Mouse (Mus musculus) limb, embryonic 10.5 days (tissue): ENCODE results near the gene Rbfox2. TPM values are rescaled to one million over a fixed set of nuclear protein-coding genes. Genes with fewer than 3 reads are reported as not detected.

Source experiments
- DNase-seq: peaks from one replicate; pipeline ENCODE4 v3.0.0-alpha.2; 2017; ENCODE audit warnings: low spot score
- H3K27ac ChIP-seq: fragments of 300-500 bp; sonication (generic); 2 replicates; pipeline ENCODE4 v1.5.1; 2016; ENCODE audit warnings: mild to moderate bottlenecking
- H3K27me3 ChIP-seq: fragments of 300-500 bp; sonication (generic); 2 replicates; pipeline ENCODE4 v1.6.1; 2016; ENCODE audit warnings: low read depth, mild to moderate bottlenecking; ENCODE audit not compliant: poor library complexity, severe bottlenecking
- H3K36me3 ChIP-seq: fragments of 300-500 bp; sonication (generic); 2 replicates; pipeline ENCODE4 v1.6.1; 2016; ENCODE audit warnings: mild to moderate bottlenecking, moderate library complexity
- H3K4me1 ChIP-seq: fragments of 300-500 bp; sonication (generic); 2 replicates; pipeline ENCODE4 v1.6.1; 2016
- H3K4me3 ChIP-seq: fragments of 300-500 bp; sonication (generic); 2 replicates; pipeline ENCODE4 v1.5.1; 2016; ENCODE audit warnings: mild to moderate bottlenecking, moderate library complexity
- H3K9me3 ChIP-seq: fragments of 300-500 bp; sonication (generic); replicated peaks from 2 replicates; pipeline ENCODE4 v1.6.1; 2016; ENCODE audit warnings: mild to moderate bottlenecking
- WGBS: fragments of 180-500 bp; shearing (Covaris S2); methylation state at CpG from one replicate; pipeline ENCODE4 v1.1.7; 2016; 5-methylcytosine and 5-hydroxymethylcytosine counted together
- polyA plus RNA-seq: library from polyadenylated mRNA; unstranded; fragments of >200 nt; fragmentation: Nextera tagmentation; extraction: Ambion mirVana; gene quantifications from 2 replicates; pipeline ENCODE4 v1.2.1, GENCODE M21; 2016

Gene Rbfox2
- polyA plus RNA-seq, 1 experiment from 2014 or later = 62.6 TPM

GRCm38 (mm10) chr15:77040784-77041183, 266.0 kb downstream of the Rbfox2 start:
- WGBS = 84% methylated on average over 3 of the region's 3 CpGs
- Histone ChIP-seq H3K36me3 (no peaks in the 10 kb centered on the region), H3K4me3 (no peak overlapping the region), H3K9me3 (no peaks in the 10 kb centered on the region), H3K4me1 (peaks cover 74% of the 10 kb centered on the region), H3K27me3 (no peaks in the 10 kb centered on the region), H3K27ac (no peak overlapping the region)
- no peak for DNase-seq

GRCm38 (mm10) chr15:77039211-77039700, 267.5 kb downstream of the Rbfox2 start:
- Histone ChIP-seq H3K4me3 (no peak overlapping the region), H3K36me3 (no peaks in the 10 kb centered on the region), H3K4me1 (peaks cover 60% of the 10 kb centered on the region), H3K27ac (peak overlapping the region; percentile 86; the same call in 1 of the 2 replicates), H3K9me3 (no peaks in the 10 kb centered on the region), H3K27me3 (no peaks in the 10 kb centered on the region)
- no peak for DNase-seq
- 46% methylated on average over 8 of the region's 9 CpGs for WGBS

GRCm38 (mm10) chr15:77037278-77038161, 269.3 kb downstream of the Rbfox2 start:
- WGBS = 47% methylated on average over 11 of the region's 11 CpGs
- Histone ChIP-seq H3K27ac (peak overlapping the region; percentile 86), H3K4me3 (peak overlapping the region; percentile 9; the same call in 1 of the 2 replicates)

GRCm38 (mm10) chr15:77036989-77037277, 269.9 kb downstream of the Rbfox2 start:
- Histone ChIP-seq H3K36me3 (no peaks in the 10 kb centered on the region), H3K27ac (peak overlapping the region; percentile 86), H3K4me3 (no peak overlapping the region), H3K27me3 (no peaks in the 10 kb centered on the region), H3K4me1 (peaks cover 51% of the 10 kb centered on the region), H3K9me3 (no peaks in the 10 kb centered on the region)
- DNase-seq = no peak
- WGBS = 51% methylated on average over 2 of the region's 2 CpGs

More at GRCm38 (mm10) chr15:77037278-77038161, 269.3 kb downstream of the Rbfox2 start:
- Histone ChIP-seq H3K9me3 (no peaks in the 10 kb centered on the region), H3K4me1 (peaks cover 51% of the 10 kb centered on the region), H3K36me3 (no peaks in the 10 kb centered on the region), H3K27me3 (no peaks in the 10 kb centered on the region)
- DNase-seq = peak; percentile 61

GRCm38 (mm10) chr15:77036320-77036988, 270.4 kb downstream of the Rbfox2 start:
- no peaks in the 10 kb centered on the region for H3K9me3 ChIP-seq
- WGBS = 77% methylated on average over 11 of the region's 11 CpGs
- DNase-seq = no peak
- H3K27ac ChIP-seq = peak overlapping the region; percentile 86
- H3K27me3 ChIP-seq = no peaks in the 10 kb centered on the region
- H3K4me3 ChIP-seq = no peak overlapping the region
- H3K36me3 ChIP-seq = no peaks in the 10 kb centered on the region
- H3K4me1 ChIP-seq = peaks cover 52% of the 10 kb centered on the region

- no peak overlapping the region for H3K4me3 ChIP-seq
- WGBS = 80% methylated on average over 3 of the region's 3 CpGs
- no peaks in the 10 kb centered on the region for H3K36me3 ChIP-seq
- H3K27me3 ChIP-seq = no peaks in the 10 kb centered on the region
- H3K9me3 ChIP-seq = no peaks in the 10 kb centered on the region
- DNase-seq = no peak
- H3K4me1 ChIP-seq = peaks cover 53% of the 10 kb centered on the region
- H3K27ac ChIP-seq = peak overlapping the region; percentile 86
Observed at GRCm38 (mm10) chr15:77035643-77036042, 271.2 kb downstream of the Rbfox2 start.

GRCm38 (mm10) chr15:77034526-77034925, 272.3 kb downstream of the Rbfox2 start:
- peaks cover 45% of the 10 kb centered on the region for H3K4me1 ChIP-seq
- H3K27me3 ChIP-seq = no peaks in the 10 kb centered on the region
- peak overlapping the region; percentile 61; the same call in 1 of the 2 replicates for H3K27ac ChIP-seq
- H3K4me3 ChIP-seq = no peak overlapping the region
- H3K36me3 ChIP-seq = no peaks in the 10 kb centered on the region
- DNase-seq = no peak
- no peaks in the 10 kb centered on the region for H3K9me3 ChIP-seq
- 80% methylated on average over 6 of the region's 6 CpGs for WGBS

- H3K36me3 ChIP-seq = no peaks in the 10 kb centered on the region
- H3K9me3 ChIP-seq = no peaks in the 10 kb centered on the region
- DNase-seq = no peak
- no peak overlapping the region for H3K4me3 ChIP-seq
- H3K27ac ChIP-seq = 0 out of 2 replicates have a peak overlapping the region, but pooled peaks have one; percentile 9
- H3K27me3 ChIP-seq = no peaks in the 10 kb centered on the region
- WGBS = 48% methylated on average over 3 of the region's 3 CpGs
- peaks cover 29% of the 10 kb centered on the region for H3K4me1 ChIP-seq
Observed at GRCm38 (mm10) chr15:77031271-77031670, 275.5 kb downstream of the Rbfox2 start.

GRCm38 (mm10) chr15:77029331-77029991, 277.3 kb downstream of the Rbfox2 start:
- H3K4me3 ChIP-seq = no peak overlapping the region
- DNase-seq = peak; percentile 81
- WGBS = 24% methylated on average over 7 of the region's 7 CpGs
- H3K9me3 ChIP-seq = no peaks in the 10 kb centered on the region
- H3K27ac ChIP-seq = peak overlapping the region; percentile 85
- no peaks in the 10 kb centered on the region for H3K36me3 ChIP-seq
- H3K27me3 ChIP-seq = no peaks in the 10 kb centered on the region
- peaks cover 34% of the 10 kb centered on the region for H3K4me1 ChIP-seq

Other genes starting within 250 kb of the Rbfox2 start
- not detected in 2 replicates for gene Apol7a, start 92.1 kb upstream of the Rbfox2 start, polyA plus RNA-seq
- not detected in 2 replicates for gene Apol9a, start 104.1 kb upstream of the Rbfox2 start, polyA plus RNA-seq
- not detected in 2 replicates for gene Apol7b, start 140.5 kb upstream of the Rbfox2 start, polyA plus RNA-seq
- gene Apol10a, start 170.0 kb upstream of the Rbfox2 start, polyA plus RNA-seq = not detected in 2 replicates
- gene Apol11a, start 201.3 kb upstream of the Rbfox2 start, polyA plus RNA-seq = not detected in 2 replicates
- not detected in 2 replicates for gene Apol7c, start 226.3 kb upstream of the Rbfox2 start, polyA plus RNA-seq